Mouse (Mus musculus): ENCODE results near the gene Mageb2.
"Not testable (repeated sequence)": the region's sequence is repeated elsewhere in the genome, so short reads cannot be mapped to it uniquely, and the experiment has no call there.

Gene Mageb2

DNA sequence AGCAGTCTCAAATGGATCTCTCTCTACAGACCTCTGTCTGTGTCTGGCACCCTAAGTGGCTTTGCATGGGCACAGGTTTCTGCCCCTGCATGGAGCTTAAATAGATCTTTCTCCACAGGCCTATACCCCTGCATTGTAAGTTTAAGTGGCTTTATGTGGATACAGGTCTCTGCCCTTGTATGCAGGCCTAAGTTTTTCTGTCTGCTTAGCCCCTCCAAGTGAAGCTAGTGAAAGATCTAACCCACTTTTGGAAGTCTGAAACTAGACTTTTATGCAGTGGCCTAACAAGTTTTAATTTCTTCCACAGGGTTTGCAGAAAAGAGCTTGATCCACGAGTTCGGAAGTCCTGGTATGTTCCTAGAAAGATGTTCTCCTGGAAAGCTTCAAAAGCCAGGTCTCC is at the start of gene Mageb2:
Mageb2 (plus strand) TSS at position 301 of the 400 bp plus-strand sequence.
- not testable (repeated sequence) for DNase-seq (ENCODE audit: low read depth in 1 of 2, low spot score in 2 of 2)

DNA sequence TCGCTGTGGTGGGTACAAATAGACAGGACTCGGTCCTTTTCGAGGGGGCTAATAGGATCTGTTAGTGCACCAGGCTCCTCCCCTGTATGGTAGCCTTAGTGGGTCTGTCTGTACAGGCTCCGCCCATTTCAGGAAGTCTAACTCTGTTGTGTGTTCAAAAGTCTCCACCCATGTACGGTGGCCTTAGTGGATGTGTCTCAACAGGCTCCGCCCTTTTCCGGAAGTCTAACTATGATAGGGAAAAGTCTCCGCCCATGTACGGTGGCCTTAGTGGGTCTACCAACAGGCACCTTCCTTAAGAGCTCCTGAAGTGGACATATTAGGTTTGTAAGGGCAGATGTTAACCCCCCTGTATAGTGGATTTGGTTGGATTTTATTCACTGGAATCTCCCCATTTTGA is 18.2 kb upstream of the Mageb2 start:
- DNase-seq (ENCODE audit: low read depth in 1 of 2, low spot score in 2 of 2): not testable (repeated sequence)

Data from monocyte, adult 2 months (primary cell).